Mouse (Mus musculus): ENCODE measurements at regions not wholly inside any gene's neighbourhood (a gene's known extent, or its start where the extent isn't known, plus 50 kb on each side); places are given as distances from the start of the nearest gene placed in this dataset.

- DNase-seq (ENCODE audit: low spot score in 2 of 2): no peak
Measured at GRCm38 (mm10) chr13:5211659-5212058, 602.7 kb upstream of the Akr1e1 start.

- no peak for DNase-seq (ENCODE audit: low spot score in 2 of 2)
Measured at GRCm38 (mm10) chr13:5229476-5229875, 620.5 kb upstream of the Akr1e1 start.

GRCm38 (mm10) chr13:5234232-5234631 is 625.3 kb upstream of the Akr1e1 start:
- DNase-seq (ENCODE audit: low spot score in 2 of 2): no peak

DNA sequence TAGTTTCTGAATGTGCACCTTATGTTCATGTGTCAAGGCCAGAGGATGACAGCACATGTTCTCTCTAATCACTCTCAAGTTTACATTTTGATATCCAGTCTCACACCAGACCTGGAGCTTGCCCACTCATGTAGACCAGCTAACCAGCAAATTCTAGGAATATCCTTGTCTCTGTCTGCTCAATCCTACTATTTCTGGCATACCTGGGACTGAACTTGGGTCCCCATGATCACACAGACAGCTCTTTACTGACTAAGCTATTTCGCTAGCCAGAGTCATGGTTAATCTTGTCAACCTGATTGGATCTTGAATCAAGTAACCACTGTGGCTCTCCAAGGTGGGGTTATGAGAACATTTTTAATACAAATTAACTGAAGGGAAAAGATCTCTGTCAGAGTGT is 625.9 kb upstream of the Klf6 start:
- no peak for DNase-seq (ENCODE audit: low spot score in 2 of 2)

GRCm38 (mm10) chr13:5240541-5240940 is 620.7 kb upstream of the Klf6 start:
- no peak for DNase-seq (ENCODE audit: low spot score in 2 of 2)

DNA sequence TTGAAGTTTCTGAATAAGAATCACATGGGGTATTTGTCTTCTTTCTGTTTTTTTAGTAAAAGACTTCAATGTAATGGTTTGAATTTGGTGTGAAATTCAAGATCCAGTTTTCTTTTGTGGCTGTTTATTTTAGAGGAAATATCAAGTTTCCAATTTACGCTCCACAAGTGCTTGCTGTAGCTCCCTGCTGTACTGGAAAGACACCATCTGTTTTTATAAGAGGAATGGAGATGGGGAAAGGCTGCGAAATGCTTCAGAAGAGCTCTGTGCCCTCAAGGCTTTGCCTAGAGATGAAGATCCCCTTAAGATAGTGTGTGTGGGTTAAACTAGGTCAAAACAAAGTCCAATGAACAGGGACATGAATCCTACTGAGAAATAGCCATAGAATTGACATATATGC is 618.5 kb upstream of the Klf6 start:
- no peak for DNase-seq (ENCODE audit: low spot score in 2 of 2)

GRCm38 (mm10) chr13:5248671-5249391 is 612.5 kb upstream of the Klf6 start:
- DNase-seq (ENCODE audit: low spot score in 2 of 2): no peak

GRCm38 (mm10) chr13:5257891-5258660 is 603.2 kb upstream of the Klf6 start:
- no peak for DNase-seq (ENCODE audit: low spot score in 2 of 2)

DNA sequence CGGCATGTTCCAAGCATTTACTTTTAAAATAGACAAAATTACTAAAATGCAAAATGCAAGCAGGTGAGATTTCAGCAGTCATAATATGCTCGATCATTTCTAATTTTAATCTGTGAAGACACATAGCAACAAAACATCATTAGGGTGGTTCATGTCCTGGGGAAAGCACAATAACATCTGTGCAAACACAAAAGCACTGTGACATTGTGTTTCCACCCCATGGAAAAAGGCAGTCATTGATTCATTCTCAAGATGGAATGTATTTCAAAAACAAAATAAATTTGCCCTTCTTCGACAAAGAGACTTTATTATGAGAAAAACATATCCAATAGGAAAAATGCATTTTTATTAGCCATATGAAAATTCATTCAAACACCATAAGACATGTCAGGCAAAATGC is 601.5 kb upstream of the Klf6 start:
- DNase-seq (ENCODE audit: low spot score in 2 of 2): no peak

DNA sequence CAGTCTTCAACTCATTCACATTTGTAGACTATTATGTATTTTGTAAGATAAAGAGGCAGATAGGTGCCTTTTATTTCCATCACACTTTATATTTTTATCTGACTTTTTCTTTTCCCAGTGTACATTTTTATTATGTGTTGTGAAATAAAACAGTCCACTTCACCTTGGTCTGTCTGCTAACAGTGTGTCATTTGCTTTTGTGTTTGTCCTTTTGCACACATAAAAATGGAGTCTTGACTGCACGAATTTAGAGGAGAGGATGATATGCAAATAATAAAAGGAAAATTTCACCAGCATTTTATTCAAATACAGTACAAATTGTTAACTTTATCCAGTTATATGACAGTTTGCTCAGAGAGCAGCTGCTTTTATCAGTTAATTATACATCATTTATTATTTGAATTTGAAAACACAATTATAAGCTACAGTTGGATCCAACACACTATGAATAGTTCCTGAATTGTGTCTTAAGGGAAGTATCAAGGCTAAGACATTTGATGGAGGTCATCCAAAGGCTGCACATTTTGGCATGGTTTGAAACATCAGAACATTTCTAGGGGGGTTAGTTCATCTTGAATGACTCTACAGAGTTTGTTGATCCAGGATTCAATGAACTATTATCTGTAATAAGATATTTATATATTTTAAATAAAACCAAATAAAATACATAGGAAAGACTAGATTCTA is 588.6 kb upstream of the Klf6 start:
- DNase-seq (ENCODE audit: low spot score in 2 of 2): no peak

GRCm38 (mm10) chr13:5276564-5276963 is 584.7 kb upstream of the Klf6 start:
- no peak for DNase-seq (ENCODE audit: low spot score in 2 of 2)

DNA sequence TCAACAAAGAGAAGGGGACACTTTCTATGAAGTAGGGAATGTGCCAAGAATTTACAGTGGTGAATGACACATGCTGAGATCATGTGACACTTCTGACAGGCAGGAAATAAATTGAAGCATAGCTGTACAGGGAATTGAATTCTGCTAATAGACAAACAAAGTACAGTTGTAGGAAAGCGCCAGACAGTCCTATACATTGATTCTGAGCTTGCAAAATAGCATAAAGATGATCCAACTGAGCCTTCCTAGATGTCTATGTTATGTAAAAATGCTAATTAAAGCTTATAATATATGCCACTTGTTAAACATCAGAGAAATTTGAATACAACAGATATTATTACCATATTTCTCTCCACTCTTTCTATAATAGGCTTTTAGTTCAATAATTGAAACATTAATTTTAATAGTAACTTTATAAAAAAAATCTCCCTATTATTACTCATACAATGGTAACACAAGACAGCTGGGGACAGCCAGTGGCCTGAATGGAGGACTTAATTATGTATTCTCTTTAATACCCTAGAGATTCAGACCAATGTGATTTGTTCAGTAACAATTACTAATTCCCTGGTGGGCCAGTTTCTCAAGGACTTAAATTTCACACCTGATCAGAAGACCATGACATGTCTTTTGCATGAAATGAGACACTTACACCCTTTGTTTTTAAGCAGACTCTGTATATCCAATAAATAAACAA is 571.4 kb upstream of the Klf6 start:
- no peak for DNase-seq (ENCODE audit: low spot score in 2 of 2)

- no peak for DNase-seq (ENCODE audit: low spot score in 2 of 2)
Measured at GRCm38 (mm10) chr13:5302141-5302540, 559.1 kb upstream of the Klf6 start.

GRCm38 (mm10) chr13:5306688-5307087 is 554.6 kb upstream of the Klf6 start:
- DNase-seq (ENCODE audit: low spot score in 2 of 2): no peak

DNA sequence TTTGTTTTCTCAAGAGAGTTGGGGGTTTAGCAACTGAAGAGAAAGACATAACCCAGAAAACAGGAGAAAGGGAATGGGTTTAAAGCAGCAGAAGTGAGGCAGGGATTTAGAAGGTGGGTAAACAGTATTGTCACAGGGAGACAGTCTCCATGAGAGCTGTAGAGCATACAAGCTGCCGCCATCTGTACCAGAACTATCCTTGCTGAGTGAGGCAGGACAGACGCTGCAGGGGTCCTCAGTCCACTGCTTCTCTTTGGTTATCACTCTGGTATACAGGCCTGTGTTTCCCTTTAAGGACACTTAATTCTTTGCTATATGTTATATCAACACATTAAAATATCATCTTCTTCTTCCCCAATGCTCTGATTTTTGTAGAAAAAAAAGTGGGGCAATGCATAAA is 548.0 kb upstream of the Klf6 start:
- DNase-seq (ENCODE audit: low spot score in 2 of 2): peak in 1 of 2 experiments; percentile 2

DNA sequence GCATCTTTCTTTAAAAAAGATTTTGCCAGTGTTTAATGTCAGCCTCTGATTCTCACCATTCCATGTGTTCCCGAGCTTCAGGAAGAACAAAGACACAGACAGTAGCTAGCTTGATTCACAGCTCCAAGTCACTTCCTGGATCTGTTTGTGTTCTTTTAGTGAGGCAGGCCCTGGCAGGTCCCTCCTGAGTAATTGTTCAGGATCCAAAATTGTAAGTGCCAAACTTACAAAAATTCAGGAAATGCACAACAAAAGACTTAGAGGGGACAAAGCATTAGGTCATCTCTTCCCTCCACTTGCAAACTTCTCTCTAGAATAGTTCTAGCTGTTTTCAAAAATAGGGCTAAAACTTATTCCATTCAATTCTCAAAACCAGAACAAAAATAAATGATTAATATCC is 546.3 kb upstream of the Klf6 start:
- DNase-seq (ENCODE audit: low spot score in 2 of 2): no peak

DNA sequence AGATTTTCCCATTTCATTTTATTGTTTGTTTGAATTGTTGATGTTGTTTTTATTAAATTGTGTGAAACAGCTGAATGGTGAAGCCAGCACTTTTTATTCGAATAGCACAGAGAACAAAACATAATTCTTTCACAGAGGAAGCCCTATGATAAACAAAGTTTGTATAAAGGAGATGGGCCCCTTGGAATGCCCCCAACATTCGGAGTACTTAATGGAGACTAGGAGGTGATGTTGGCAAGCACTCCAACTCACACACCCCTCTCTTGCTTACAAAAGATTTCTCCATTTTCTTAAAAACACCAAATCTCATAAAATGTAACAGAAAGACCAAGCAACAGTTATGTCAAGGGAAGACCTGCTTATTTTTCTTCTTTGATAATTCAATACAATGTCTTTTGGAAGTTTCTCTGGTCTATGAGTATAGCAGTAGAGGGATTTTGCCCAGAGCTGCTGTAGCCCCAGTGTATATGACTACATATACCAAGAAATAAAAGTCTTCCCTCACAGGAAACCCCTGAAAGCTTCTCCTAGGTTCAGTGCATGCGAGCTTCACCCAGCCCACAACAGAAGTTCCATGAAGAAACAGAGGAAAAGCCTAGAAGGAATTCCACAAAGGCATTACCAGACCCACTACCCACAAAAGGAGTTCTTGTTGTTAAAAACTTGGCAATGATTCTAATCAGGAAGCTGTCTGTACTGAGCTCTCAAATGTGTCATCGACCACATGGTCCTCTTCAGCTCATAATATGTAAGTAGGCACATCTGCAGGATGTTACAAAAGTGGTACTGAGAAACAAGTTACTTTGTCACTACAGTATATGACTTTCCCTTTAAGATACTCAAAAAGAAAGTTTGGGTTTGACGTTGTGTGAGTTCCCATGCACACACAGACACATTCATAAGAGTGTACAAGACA is 543.1 kb upstream of the Klf6 start:
- DNase-seq (ENCODE audit: low spot score in 2 of 2): no peak

- no peak for DNase-seq (ENCODE audit: low spot score in 2 of 2)
Measured at GRCm38 (mm10) chr13:5345712-5346111, 515.6 kb upstream of the Klf6 start.

GRCm38 (mm10) chr13:5347503-5348469 is 513.5 kb upstream of the Klf6 start:
- DNase-seq (ENCODE audit: low spot score in 2 of 2): no peak
